Mouse (Mus musculus): Measurements from ENCODE around the gene Gm10230.
"Not testable (repeated sequence)": the region's sequence is repeated elsewhere in the genome, so short reads cannot be mapped to it uniquely, and the experiment has no call there.

Gm10230 gene

GRCm38 (mm10) chrX:27494782-27495181, at the start of gene Gm10230:
TSS of gene Gm10230 (minus strand) at chrX:27494882.
- DNase-seq (ENCODE audit: low read depth) = not testable (repeated sequence)
